Comparison of ENCODE assay signal across 8 mouse cellular contexts in the genomic region with DNA sequence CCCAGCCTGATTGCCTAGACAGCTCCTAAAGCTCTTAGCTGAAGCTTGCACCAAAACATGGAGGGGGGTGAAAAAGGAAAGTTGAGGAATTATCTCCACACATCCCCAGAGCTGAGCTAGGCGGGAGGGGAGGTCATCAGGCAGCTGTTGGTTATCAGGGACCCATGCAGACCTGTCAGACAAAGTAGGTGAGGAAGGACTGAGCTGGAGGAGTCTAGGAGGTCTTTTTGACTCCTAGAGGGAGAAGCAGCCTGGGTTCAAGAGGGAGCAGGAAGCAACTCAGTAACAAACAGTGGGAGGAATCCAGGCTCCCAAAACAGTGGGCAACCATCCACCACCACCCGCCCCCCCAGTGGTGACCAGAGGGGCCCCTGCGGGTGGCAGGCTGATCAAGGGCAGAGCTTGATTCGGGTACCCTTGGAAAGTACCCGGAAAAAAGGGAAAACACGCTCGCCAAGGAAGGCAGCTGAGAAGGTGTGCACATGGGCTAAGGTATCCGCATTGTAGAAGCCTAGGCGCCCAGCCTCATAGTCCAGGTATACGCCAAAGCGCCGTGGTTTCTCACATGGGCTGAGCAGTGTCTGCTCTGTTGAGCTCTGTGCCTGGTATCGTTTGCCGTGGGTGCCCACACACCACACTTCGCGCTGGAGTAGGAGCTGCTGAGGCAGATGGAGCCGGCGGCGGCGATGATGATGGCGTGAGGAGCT. TPM values are rescaled to one million over a fixed set of nuclear protein-coding genes. Genes with fewer than 3 reads are reported as not detected.
DNase-seq lines count a peak whose midpoint lies in the region; ATAC-seq and TF ChIP-seq lines count a peak whose summit lies in the region.

No protein-coding gene starts in this region.

- H3K4me1 ChIP-seq in lung, adult 2 months (ENCODE audit: control insufficient read depth, insufficient read depth, low read length), result peaks cover 2% of the 10 kb centered on the region; the same call in 1 of the 2 replicates
- H3K4me1 ChIP-seq in forebrain, embryonic 16.5 days (replicated peaks; ENCODE audit: control insufficient read depth, insufficient read depth, low read length), result peaks cover 8% of the 10 kb centered on the region
- peaks cover 12% of the 10 kb centered on the region for H3K4me1 ChIP-seq in limb, embryonic 12.5 days (replicated peaks)

- H3K27me3 ChIP-seq in forebrain, embryonic 16.5 days (replicated peaks; ENCODE audit: control insufficient read depth, insufficient read depth, low read length), result no peaks in the 10 kb centered on the region
- H3K27me3 ChIP-seq in limb, embryonic 12.5 days, result no peaks in the 10 kb centered on the region

- H3K27ac ChIP-seq in forebrain, embryonic 16.5 days (ENCODE audit: low read length), result no peak overlapping the region
- peak overlapping the region; percentile 23; the same call in 1 of the 2 replicates for H3K27ac ChIP-seq in limb, embryonic 12.5 days

- no peak overlapping the region for H3K4me3 ChIP-seq in lung, adult 2 months (replicated peaks; ENCODE audit: extremely low read depth, low read depth, low read length)
- H3K4me3 ChIP-seq in forebrain, embryonic 16.5 days (replicated peaks; ENCODE audit: low read length), result no peak overlapping the region
- no peak overlapping the region for H3K4me3 ChIP-seq in limb, embryonic 12.5 days (replicated peaks)

- 66% methylated on average over 21 of the region's 21 CpGs for WGBS in lung, adult 2 months
- whole genome bisulfite sequencing in forebrain, embryonic 16.5 days, result 56% methylated on average over 21 of the region's 21 CpGs
- 59% methylated on average over 21 of the region's 21 CpGs for WGBS in limb, embryonic 12.5 days

- no peak overlapping the region for H3K9ac ChIP-seq in forebrain, embryonic 16.5 days (replicated peaks; ENCODE audit: low read depth, low read length)
- H3K9ac ChIP-seq in limb, embryonic 12.5 days (replicated peaks), result no peak overlapping the region

- peaks cover 65% of the 10 kb centered on the region for H3K36me3 ChIP-seq in forebrain, embryonic 16.5 days (ENCODE audit: control insufficient read depth, insufficient read depth)
- peaks cover 99% of the 10 kb centered on the region for H3K36me3 ChIP-seq in limb, embryonic 12.5 days

- no peak for DNase-seq in lung, adult 2 months
- DNase-seq in lung, adult 18-20 months, result no peak
- DNase-seq in right cerebral cortex, adult 2 months (ENCODE audit: low spot score in 2 of 2), result peak; percentile 47 to 54
- no peak for DNase-seq in gastrocnemius, adult 8-10 months (ENCODE audit: low spot score in 2 of 2)
- DNase-seq in yolk sac, embryonic 10.5 days (ENCODE audit: low spot score), result no peak
- no peak for DNase-seq in heart, adult 11 months

- TF ChIP-seq CTCF in lung, adult 2 months (IDR thresholded peaks at IDR 0.05; ENCODE audit: insufficient read depth, low read length), result no peak

- ATAC-seq in forebrain, embryonic 16.5 days, result peak; percentile 24; the same call in 1 of the 2 replicates
- ATAC-seq in limb, embryonic 12.5 days (ENCODE audit: insufficient number of reproducible peaks, insufficient read depth, low FRiP score, low TSS enrichment, low read depth), result peak; percentile 75

- H3K4me2 ChIP-seq in forebrain, embryonic 16.5 days (ENCODE audit: low read length), result no peak overlapping the region
- H3K4me2 ChIP-seq in limb, embryonic 12.5 days, result no peak overlapping the region

- no peaks in the 10 kb centered on the region for H3K9me3 ChIP-seq in forebrain, embryonic 16.5 days (ENCODE audit: control insufficient read depth, low read length)
- H3K9me3 ChIP-seq in limb, embryonic 12.5 days, result no peaks in the 10 kb centered on the region

- 0 out of 2 replicates have a peak, but pooled peaks have one; percentile 10 for TF ChIP-seq POLR2A in lung, adult 2 months (IDR thresholded peaks at IDR 0.05; ENCODE audit: borderline replicate concordance, extremely low read depth, low read depth, low read length)

RNA-seq across cellular contexts. Expression of a gene that starts 6.9 kb away (rescaled TPM):
- polyA plus RNA-seq in lung, adult 2 months (2012; rRNA removed), result 1,286 and 1,489 TPM in 2 replicates
- polyA plus RNA-seq in forebrain, embryonic 16.5 days (2015; fragmentation: Nextera tagmentation; extraction: Ambion mirVana), result 451 and 473 TPM in 2 replicates
- polyA plus RNA-seq in limb, embryonic 12.5 days (2016; fragmentation: Nextera tagmentation; extraction: Ambion mirVana), result 646 and 685 TPM in 2 replicates
- 100 to 1,000 TPM; 411 to 495 (median 459) TPM for total RNA-seq in gastrocnemius, adult 8-10 months (2022)

RNA-seq across cellular contexts. Expression of a gene that starts 10.1 kb away (rescaled TPM):
- 28.9 and 32.4 TPM in 2 replicates for polyA plus RNA-seq in lung, adult 2 months (2012; rRNA removed)
- polyA plus RNA-seq in forebrain, embryonic 16.5 days (2015; fragmentation: Nextera tagmentation; extraction: Ambion mirVana), result 7.2 and 7.6 TPM in 2 replicates
- 6.0 and 7.3 TPM in 2 replicates for polyA plus RNA-seq in limb, embryonic 12.5 days (2016; fragmentation: Nextera tagmentation; extraction: Ambion mirVana)
- total RNA-seq in gastrocnemius, adult 8-10 months (2022), result 10 to 100 TPM; 13.7 to 25.0 (median 20.8) TPM

RNA-seq across cellular contexts. Expression of a gene that starts 18.9 kb away (rescaled TPM):
- polyA plus RNA-seq in lung, adult 2 months (2012; rRNA removed), result 7.8 and 11.6 TPM in 2 replicates
- polyA plus RNA-seq in forebrain, embryonic 16.5 days (2015; fragmentation: Nextera tagmentation; extraction: Ambion mirVana), result 1.4 and 2.0 TPM in 2 replicates
- polyA plus RNA-seq in limb, embryonic 12.5 days (2016; fragmentation: Nextera tagmentation; extraction: Ambion mirVana), result 0.34 and 1.3 TPM in 2 replicates
- total RNA-seq in gastrocnemius, adult 8-10 months (2022), result 10 to 100 TPM; 25.5 to 30.8 (median 29.7) TPM

RNA-seq across cellular contexts. Expression of a gene that starts 19.4 kb away (rescaled TPM):
- 5.3 TPM in 2 replicates for polyA plus RNA-seq in lung, adult 2 months (2012; rRNA removed)
- 2.8 and 3.9 TPM in 2 replicates for polyA plus RNA-seq in forebrain, embryonic 16.5 days (2015; fragmentation: Nextera tagmentation; extraction: Ambion mirVana)
- polyA plus RNA-seq in limb, embryonic 12.5 days (2016; fragmentation: Nextera tagmentation; extraction: Ambion mirVana), result 4.2 and 13.6 TPM in 2 replicates
- total RNA-seq in gastrocnemius, adult 8-10 months (2022), result 1 to 10 TPM; 1.4 to 3.1 (median 1.8) TPM

Comparison
In these comparisons a context has a peak if more than half of its experiments do, and no peak if none do; other contexts are left out.
1. DNase-seq: peak in right cerebral cortex, adult 2 months (2 of 2); none in lung, adult 2 months (single experiment), lung, adult 18-20 months (0 of 2), gastrocnemius, adult 8-10 months (0 of 2), yolk sac, embryonic 10.5 days (single experiment) and heart, adult 11 months (single experiment).